Mouse (Mus musculus): ENCODE results near the gene Gm5415. TPM values are rescaled to one million over a fixed set of nuclear protein-coding genes. Genes with fewer than 3 reads are reported as not detected.

Gm5415 gene
- under 1 TPM in 1 of 2 experiments, not detected in 1; 0.18 TPM for polyA plus RNA-seq (2017; shearing (Covaris generic))

DNA sequence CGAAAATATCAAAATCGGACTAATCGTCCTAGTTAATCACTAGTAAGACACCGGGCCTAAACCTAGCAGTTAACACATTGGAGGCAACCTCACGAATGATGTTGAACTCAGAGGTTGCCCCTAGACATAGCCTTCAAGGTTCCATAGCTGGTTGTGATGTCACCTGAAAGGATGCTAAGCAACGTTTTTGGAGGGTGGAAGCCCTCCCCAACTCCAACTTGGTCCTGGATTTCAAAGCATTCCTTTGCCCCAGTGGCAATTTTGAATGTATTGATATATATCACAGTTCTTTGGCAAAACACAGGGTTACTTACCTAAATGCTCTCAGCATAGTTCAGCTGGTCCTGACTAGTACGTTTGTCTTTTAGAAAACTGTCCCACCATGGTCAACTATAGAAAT, at the start of gene Gm5415:
Gene Gm5415, minus strand, starts transcription at position 101 of the 400 bp plus-strand sequence.

Measured in activated CD4-positive, CD25-positive, alpha-beta regulatory T cell (primary cell).